Mouse (Mus musculus) spleen, adult 12 weeks (tissue): ENCODE data around the gene Olfr1028.

Experiments
- DNase-seq: peaks from one replicate; pipeline ENCODE4 v3.0.0; 2022; ENCODE audit warnings: low spot score

Olfr1028 gene

GRCm38 (mm10) chr2:85950137-85950536 lies at the start of gene Olfr1028:
TSS of gene Olfr1028 (plus strand) at chr2:85950437.
- DNase-seq: no peak

DNA sequence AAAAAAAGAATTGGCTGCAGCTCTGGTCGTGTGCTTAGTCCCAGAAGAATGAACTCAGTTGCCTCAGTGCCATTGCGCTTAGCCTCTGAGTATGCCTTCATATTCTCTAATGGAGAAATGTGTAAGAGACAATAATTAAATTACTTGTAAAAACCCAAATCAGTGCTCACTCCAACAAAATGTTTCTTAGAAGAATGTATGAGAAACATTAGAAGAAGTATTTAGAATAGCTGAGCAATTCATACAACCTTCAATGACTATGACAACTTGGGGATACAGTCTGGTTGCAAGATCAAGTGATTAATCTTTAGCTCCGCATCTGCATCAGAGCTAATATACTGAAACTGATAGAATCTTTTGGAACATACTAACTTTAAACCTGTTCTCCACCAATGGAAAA lies 45.3 kb upstream of the Olfr1028 start, which contains the start of gene Olfr1024:
Gene Olfr1024, minus strand, starts transcription at position 101 of the 400 bp plus-strand sequence.
- no peak for DNase-seq

DNA sequence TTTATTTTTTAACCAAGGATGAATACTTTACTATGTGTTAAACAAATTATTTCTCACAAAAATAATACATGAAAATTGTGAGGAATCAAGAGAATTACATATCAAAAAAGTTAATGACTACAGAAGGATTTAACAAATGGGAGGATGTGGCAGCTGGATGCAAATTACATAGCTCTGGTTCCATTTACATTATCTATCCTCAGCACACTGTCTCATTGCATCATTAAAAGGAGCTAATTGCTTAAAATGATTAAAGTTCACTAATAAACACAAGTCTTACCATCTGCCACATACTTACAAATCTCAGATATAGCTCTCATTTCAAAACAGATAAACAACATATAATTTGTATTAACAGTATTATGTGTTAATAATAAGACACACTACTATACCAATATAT lies 37.0 kb upstream of the Olfr1028 start:
- DNase-seq: no peak

GRCm38 (mm10) chr2:85914893-85915292 lies 35.3 kb upstream of the Olfr1028 start, which contains the start of gene Olfr1025-ps1:
TSS of gene Olfr1025-ps1 (plus strand) at chr2:85915193.
- no peak for DNase-seq

DNA sequence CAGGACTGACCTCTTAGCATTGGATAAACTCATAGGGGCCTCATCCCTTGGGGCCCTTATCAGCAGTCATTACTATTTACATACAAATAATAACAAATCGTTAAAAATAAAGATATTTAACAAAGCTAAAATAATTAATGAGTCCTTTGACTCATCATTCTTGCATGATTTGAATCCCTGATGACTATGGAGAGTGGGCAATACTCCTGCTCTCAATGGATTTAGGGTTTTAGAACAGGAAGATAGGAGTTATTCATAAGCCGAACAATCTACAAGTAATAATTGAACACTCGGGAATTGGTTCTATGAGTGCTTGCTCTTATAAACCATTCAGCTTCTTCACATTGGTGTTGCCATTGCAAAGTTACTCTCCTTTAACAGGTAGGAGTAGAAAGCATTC lies 29.0 kb upstream of the Olfr1028 start, which contains the start of gene Olfr1026:
Gene Olfr1026, plus strand, starts transcription at position 301 of the 400 bp plus-strand sequence.
- no peak for DNase-seq

DNA sequence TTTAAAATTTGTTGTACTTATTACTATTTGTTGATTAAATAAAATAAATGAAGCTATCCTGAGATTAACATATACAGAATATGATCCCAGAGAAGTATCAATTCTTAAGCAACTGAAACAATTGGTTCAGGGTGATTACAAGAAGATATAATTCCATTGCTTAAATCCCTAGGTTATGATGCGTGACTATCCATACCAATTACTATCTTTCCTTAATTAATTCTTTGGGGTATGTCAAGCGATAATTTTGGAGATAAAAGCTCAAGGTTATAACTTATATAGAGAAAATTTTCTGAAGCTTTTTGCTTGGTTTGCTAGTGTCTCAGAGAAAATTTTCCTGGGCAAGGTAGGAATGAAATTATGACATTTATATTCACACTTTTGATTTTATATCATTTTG lies 23.4 kb downstream of the Olfr1028 start, which contains the start of gene Olfr1029:
Gene Olfr1029, plus strand, starts transcription at position 301 of the 400 bp plus-strand sequence.
- no peak for DNase-seq

- no peak for DNase-seq
Measured at GRCm38 (mm10) chr2:85978976-85979375, 28.7 kb downstream of the Olfr1028 start, which contains the start of gene Olfr1030. TSS of gene Olfr1030 (plus strand) at chr2:85979276.

GRCm38 (mm10) chr2:85990004-85990403 lies 39.8 kb downstream of the Olfr1028 start, which contains the start of gene Olfr1031:
TSS of gene Olfr1031 (plus strand) at chr2:85990304.
- DNase-seq: no peak
